Mouse (Mus musculus): ENCODE data around the gene Ice1.

GRCm38 (mm10) chr13:70581509-70581908 is 55.9 kb downstream of the Ice1 start:
- TF ChIP-seq EP300 (IDR thresholded peaks at IDR 0.05; ENCODE audit: low read depth in 1 of 2, low read length in 2 of 2) (no peak), BHLHE40 (IDR thresholded peaks at IDR 0.05; ENCODE audit: borderline replicate concordance, low read depth, low read length) (no peak), ZKSCAN1 (IDR thresholded peaks at IDR 0.05; ENCODE audit: low read depth, low read length) (no peak), CTCF (IDR thresholded peaks at IDR 0.05 in 2 of 3, conservative IDR thresholded peaks at IDR 0.05 in 1 of 3; ENCODE audit: control insufficient read depth in 1 of 3, insufficient read depth in 1 of 3, low read depth in 2 of 3, low read length in 3 of 3, poor library complexity in 1 of 3, severe bottlenecking in 1 of 3) (no peak)

Data from MEL (cell line).